Mouse (Mus musculus) lung, postnatal 14 days (tissue): ENCODE data around the gene Lpcat2.
"Not testable (repeated sequence)": the region's sequence is repeated elsewhere in the genome, so short reads cannot be mapped to it uniquely, and the experiment has no call there.

Experiments used
- DNase-seq: peaks from one replicate; pipeline ENCODE4 v3.0.0; 2021

The Lpcat2 gene

GRCm38 (mm10) chr8:92854673-92855072, 466 bp upstream of the Lpcat2 start:
- no peak for DNase-seq

DNA sequence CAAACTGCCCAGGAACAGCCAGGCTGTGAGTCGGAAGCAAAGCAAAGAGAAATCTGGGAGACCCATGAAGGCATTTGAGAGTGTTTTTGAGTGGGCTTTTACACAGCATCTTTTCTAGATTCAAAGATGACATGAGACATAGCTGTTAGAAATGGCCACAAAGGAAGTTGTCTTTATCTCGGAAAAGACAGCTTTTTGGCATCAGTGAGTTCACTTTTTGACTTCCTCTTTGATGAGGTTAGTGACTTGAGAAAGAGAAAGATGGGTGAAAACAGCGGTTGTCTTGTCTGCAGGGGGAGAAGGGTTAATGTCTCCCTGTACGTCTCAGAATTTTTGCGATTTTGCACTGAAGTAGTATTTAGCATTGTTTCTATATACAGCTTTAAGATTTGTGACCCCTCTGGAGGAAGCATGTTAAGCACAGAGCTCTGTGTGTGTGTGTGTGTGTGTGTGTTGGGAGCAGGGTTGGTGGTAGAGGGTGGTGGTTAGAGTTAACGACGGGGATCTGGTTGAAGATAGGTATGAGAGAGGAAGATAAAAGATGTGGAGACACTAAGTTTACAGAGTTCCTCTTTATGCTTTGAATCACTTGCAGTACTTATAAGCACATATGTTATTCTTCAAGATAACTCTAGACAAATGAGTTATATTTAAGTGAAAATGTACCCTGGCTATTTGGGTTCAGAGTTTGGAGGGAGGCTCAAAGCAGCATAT, 1.3 kb downstream of the Lpcat2 start:
- no peak for DNase-seq

DNA sequence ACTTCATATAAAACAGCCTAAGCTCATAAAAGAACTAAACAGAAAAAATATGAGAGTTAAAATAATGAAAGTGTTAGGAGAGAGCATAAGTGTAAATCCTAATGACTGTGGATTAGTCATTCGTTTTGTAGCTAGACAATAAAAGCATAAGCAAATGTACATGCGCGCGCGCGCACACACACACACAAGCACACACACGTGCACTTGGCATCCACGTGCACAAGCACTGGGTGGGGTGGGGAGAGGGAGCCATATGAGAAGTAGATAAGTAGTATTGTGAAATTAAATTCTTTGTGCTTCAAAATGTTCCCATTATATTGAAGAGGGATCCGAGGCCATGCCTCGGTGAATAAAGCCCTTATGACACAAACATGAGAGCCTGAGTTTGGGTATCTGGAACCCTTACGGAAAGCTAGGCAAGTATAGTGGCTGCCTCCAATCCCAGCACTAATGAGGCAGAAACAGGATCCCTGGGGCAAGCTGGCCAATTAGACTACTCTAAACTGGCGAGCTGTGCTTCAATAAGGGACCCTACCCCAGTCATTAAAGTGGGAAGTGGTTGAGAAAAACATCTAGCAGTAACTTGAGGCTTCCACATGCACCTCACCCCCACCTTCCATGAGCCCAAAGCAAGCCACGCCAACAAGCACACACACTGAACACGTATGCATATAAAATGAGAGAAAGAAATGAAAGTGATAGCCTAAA, 3.5 kb downstream of the Lpcat2 start:
- no peak for DNase-seq

DNA sequence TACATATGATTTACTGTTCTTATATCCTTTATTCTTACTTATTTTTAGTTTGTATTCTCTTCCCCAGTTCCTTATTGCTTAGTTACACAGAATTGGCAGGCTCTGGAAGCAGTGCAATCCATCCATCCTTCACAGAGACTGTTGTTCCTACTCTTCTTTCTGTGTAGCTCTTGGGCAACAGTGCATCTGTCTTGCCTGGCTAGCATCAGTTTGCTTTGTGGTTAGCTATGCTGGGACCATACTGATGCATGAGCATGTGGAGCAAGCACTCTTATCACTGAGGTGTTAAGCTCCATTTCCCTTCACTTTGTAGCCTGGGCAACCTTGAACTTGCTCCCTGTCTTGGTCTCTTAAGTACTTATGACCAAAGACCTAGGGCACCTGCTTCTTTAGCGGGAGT, 6.8 kb downstream of the Lpcat2 start:
- DNase-seq = no peak

GRCm38 (mm10) chr8:92870281-92870680, 15.1 kb downstream of the Lpcat2 start:
- no peak for DNase-seq

GRCm38 (mm10) chr8:92872063-92872759, 17.1 kb downstream of the Lpcat2 start:
- DNase-seq = no peak

- no peak for DNase-seq
Observed at GRCm38 (mm10) chr8:92875795-92876194, 20.7 kb downstream of the Lpcat2 start.

DNA sequence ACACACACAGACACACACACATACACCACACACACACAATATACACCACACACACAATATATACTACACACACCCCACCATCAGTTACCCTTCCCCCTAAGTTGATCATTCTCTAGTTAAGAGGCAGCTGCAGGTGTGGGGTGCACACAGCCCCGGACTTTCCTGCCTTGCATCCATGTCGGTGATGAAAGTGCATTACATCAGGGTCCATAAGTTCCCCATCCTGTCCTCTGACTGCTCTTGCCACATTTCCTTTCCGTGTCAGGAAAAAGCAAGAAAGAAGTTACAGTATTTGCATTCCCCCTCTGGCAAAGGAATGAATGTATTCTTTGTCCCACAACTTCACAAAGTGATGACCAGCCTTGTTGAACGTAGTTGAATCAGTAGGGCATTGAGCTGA, 26.1 kb downstream of the Lpcat2 start:
- DNase-seq = no peak

- DNase-seq = peak; percentile 51
Observed at GRCm38 (mm10) chr8:92883771-92884170, 28.6 kb downstream of the Lpcat2 start.

DNA sequence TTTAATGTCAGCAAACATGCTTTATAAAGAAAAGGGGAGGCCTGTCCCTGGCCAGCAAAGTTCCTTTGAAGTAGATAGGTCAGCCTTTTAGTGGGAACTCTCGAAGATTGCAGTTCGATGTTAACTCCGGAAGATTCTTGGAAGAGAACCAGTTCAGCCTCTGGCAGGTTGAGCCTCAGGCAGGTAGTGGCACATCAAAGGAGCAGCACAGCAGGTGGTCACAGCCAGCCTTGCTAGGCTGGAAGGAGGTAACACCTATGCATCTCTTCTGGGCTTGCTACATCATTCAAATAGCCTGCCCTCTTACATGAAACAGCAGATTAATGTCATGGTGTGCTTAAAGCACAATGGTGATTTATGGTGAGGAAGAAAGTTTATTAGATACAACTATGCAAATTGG, 37.1 kb downstream of the Lpcat2 start:
- not testable (repeated sequence) for DNase-seq

- no peak for DNase-seq
Observed at GRCm38 (mm10) chr8:92893870-92894269, 38.7 kb downstream of the Lpcat2 start.

DNA sequence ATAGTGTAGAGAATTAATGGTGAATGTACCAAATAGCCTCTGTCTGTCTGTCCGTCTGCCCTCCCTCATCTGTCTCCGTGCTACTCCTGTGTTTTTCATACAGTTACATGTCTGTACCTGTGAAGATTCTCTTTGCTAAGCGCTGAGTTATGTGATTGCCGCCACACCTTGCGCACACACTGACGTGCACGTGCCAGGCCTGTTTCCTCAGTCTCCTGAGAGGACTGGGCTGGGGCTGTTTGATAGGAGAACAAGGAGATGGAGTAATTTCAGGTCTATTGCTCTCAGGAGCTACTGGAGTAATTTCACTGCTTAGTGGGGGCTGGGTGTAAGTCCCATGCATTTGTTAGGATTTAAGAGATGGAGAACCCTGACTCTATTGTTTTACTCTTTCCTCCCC, 39.9 kb downstream of the Lpcat2 start:
- no peak for DNase-seq

GRCm38 (mm10) chr8:92896056-92896455, 40.9 kb downstream of the Lpcat2 start:
- DNase-seq = no peak

- DNase-seq = no peak
Observed at GRCm38 (mm10) chr8:92896611-92897010, 41.5 kb downstream of the Lpcat2 start.

DNA sequence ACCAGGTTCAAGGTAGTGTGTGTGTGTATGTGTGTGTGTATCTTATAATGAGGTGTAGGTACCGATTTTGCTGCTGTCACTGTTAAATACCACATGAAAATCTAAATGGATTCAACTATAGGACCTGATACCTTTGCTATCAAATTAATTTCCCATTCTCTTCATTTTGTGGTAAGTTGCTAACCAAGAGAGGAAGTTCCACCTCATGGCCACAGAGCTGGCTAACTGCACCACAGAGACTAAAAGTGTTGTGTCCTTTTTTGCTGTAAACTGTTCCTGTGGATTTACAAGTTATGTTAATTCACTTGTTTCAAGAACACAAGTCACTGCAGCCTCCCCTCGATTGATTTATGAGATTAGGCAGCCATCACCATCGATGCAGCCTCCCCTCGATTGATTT, 42.7 kb downstream of the Lpcat2 start:
- no peak for DNase-seq

GRCm38 (mm10) chr8:92899590-92899989, 44.5 kb downstream of the Lpcat2 start:
- no peak for DNase-seq

GRCm38 (mm10) chr8:92901107-92901506, 46.0 kb downstream of the Lpcat2 start, which contains the start of gene Capns2:
Capns2 (plus strand) TSS chr8:92901407.
- no peak for DNase-seq

DNA sequence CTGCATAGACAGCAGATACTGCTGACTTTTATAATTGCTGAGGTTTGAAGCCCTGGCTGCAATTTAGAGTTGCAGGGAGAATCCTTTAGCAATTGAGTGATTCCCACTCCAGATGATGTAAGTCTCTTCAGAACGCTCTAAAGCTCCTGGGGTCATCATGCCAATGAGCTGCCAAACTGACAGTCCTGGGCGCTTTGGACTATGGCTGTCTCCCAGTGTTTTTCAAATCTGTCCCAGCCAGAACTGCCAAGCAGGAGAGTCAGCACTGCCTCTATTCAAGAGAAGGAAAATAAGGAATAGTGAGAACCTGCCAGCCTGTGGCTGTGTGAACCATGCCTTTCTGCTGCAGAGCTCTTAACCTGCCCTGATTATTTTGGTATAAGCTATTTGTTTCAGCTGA, 47.8 kb downstream of the Lpcat2 start:
- DNase-seq = no peak

GRCm38 (mm10) chr8:92903488-92904135, 48.5 kb downstream of the Lpcat2 start:
- no peak for DNase-seq

DNA sequence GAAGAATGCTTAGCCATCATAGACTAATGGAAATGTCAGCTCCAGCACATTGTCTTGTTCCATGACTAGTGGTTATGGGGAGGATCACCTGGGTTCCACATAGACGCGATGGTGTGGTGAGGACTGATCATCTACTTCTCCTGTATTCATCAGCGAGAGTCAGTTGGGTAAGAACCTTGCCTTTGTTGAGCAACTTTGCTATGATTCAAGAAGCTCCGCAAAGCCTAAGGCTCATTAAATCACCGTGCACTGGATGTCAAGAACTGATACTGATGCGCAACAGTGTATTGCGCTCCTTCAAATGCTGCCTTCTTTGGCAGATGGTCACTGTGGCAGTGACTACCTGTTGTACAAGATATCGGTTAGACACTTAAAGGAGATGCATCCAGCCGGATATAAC, 51.4 kb downstream of the Lpcat2 start:
- DNase-seq = no peak

DNA sequence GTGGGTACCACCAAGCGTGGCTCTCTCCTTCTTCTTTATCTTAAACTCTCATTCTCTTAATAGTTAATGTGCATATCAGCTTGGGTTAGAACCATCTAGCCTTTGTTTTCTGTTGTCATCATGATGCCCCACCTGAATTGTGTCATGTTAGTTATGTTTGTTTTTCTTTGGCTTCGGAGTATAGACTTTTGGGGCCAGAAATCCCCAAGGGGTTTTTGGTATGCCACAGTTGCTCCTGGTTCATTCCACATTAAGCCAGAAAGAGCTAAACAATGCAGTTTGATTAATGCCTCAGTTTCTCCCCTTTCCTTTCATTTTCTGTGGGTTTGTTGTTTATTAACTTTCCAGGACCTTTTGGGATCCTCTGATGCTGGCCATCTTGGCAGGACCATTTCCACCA, 53.3 kb downstream of the Lpcat2 start:
- no peak for DNase-seq

GRCm38 (mm10) chr8:92911477-92911876, 56.3 kb downstream of the Lpcat2 start:
- DNase-seq = no peak

DNA sequence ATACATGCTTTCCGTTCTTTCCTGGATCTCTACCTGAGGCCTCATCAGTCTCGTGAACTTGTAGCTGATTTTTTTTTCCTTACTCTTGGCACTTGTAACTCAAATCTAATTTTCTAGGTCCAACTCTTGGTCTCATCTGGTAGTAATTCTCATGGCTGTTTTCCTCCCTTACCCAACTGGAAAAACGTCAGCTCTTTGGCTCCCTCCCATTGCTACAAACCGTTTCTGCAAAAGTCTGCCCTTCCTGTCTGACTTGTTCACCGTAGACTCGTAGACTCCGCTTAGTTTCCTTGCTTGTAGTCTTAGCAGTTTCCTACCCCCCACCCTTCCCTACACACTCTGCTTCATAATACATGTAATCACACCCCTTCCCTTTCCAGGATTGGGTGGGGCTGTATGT, 58.3 kb downstream of the Lpcat2 start:
- DNase-seq = no peak
